Mouse (Mus musculus) E14TG2a.4 (cell line): ENCODE measurements around the gene Dok4.

Experiments
- H3K27me3 ChIP-seq: 2 replicates; pipeline ENCODE4 v1.6.1; 2014; ENCODE audit warnings: low read length, control low read depth; ENCODE audit not compliant: insufficient read depth
- H3K36me3 ChIP-seq: 2 replicates; pipeline ENCODE4 v1.6.1; 2014; ENCODE audit warnings: low read length, control low read depth; ENCODE audit not compliant: insufficient read depth
- H3K4me1 ChIP-seq: replicated peaks from 2 replicates; pipeline ENCODE4 v1.6.1; 2014; ENCODE audit warnings: low read depth, low read length, control low read depth
- H3K4me3 ChIP-seq: replicated peaks from 2 replicates; pipeline ENCODE4 v1.5.1; 2014; ENCODE audit warnings: mild to moderate bottlenecking, low read length
- H3K9me3 ChIP-seq: 2 replicates; pipeline ENCODE4 v1.6.1; 2014; ENCODE audit warnings: low read length, control low read depth
- CTCF ChIP-seq: conservative IDR thresholded peaks from 2 replicates; pipeline ENCODE4 v1.5.1; 2014; ENCODE audit warnings: low read length
- NANOG ChIP-seq: IDR thresholded peaks from 2 replicates; pipeline ENCODE4 v1.6.1; 2014; ENCODE audit warnings: borderline replicate concordance, low read length, mixed read lengths
- POU5F1 ChIP-seq: IDR thresholded peaks from 2 replicates; pipeline ENCODE4 v1.6.1; 2014; ENCODE audit warnings: low read length, borderline replicate concordance

Gene Dok4

GRCm38 (mm10) chr8:94916311-94916959 lies 40.3 kb upstream of the Dok4 start:
- TF ChIP-seq NANOG (no peak), POU5F1 (no peak), CTCF (no peak)
- H3K36me3 ChIP-seq: peaks cover 14% of the 10 kb centered on the region
- H3K4me3 ChIP-seq: peak overlapping the region; percentile 95
- no peaks in the 10 kb centered on the region for H3K9me3 ChIP-seq
- peaks cover 46% of the 10 kb centered on the region for H3K27me3 ChIP-seq
- peaks cover 80% of the 10 kb centered on the region for H3K4me1 ChIP-seq

GRCm38 (mm10) chr8:94914701-94915101 lies 38.6 kb upstream of the Dok4 start:
- no peak overlapping the region for H3K4me3 ChIP-seq
- H3K9me3 ChIP-seq: no peaks in the 10 kb centered on the region
- TF ChIP-seq NANOG (no peak), POU5F1 (no peak), CTCF (no peak)
- H3K27me3 ChIP-seq: peaks cover 48% of the 10 kb centered on the region
- peaks cover 30% of the 10 kb centered on the region for H3K36me3 ChIP-seq
- H3K4me1 ChIP-seq: peaks cover 68% of the 10 kb centered on the region

GRCm38 (mm10) chr8:94914256-94914655 lies 38.1 kb upstream of the Dok4 start:
- Histone ChIP-seq H3K9me3 (no peaks in the 10 kb centered on the region), H3K4me1 (peaks cover 66% of the 10 kb centered on the region), H3K27me3 (peaks cover 48% of the 10 kb centered on the region), H3K4me3 (no peak overlapping the region), H3K36me3 (peaks cover 35% of the 10 kb centered on the region)
- TF ChIP-seq POU5F1 (no peak), CTCF (no peak), NANOG (no peak)

- TF ChIP-seq CTCF: no peak
- TF ChIP-seq POU5F1: no peak
- no peak for TF ChIP-seq NANOG
- peaks cover 65% of the 10 kb centered on the region for H3K4me1 ChIP-seq
- peaks cover 48% of the 10 kb centered on the region for H3K27me3 ChIP-seq
These were observed 37.0 kb upstream of the Dok4 start for GRCm38 (mm10) chr8:94913061-94913660.

GRCm38 (mm10) chr8:94908847-94909246 lies 32.7 kb upstream of the Dok4 start:
- H3K27me3 ChIP-seq: peaks cover 22% of the 10 kb centered on the region
- H3K36me3 ChIP-seq: peaks cover 86% of the 10 kb centered on the region
- no peak for TF ChIP-seq POU5F1
- no peak for TF ChIP-seq NANOG
- peak; percentile 74 for TF ChIP-seq CTCF
- peaks cover 63% of the 10 kb centered on the region for H3K4me1 ChIP-seq
- no peaks in the 10 kb centered on the region for H3K9me3 ChIP-seq
- no peak overlapping the region for H3K4me3 ChIP-seq

More at GRCm38 (mm10) chr8:94913061-94913660, 37.0 kb upstream of the Dok4 start:
- Histone ChIP-seq H3K9me3 (no peaks in the 10 kb centered on the region), H3K4me3 (peak overlapping the region; percentile 80), H3K36me3 (peaks cover 45% of the 10 kb centered on the region)

GRCm38 (mm10) chr8:94907591-94908300 lies 31.6 kb upstream of the Dok4 start:
- Histone ChIP-seq H3K4me1 (peaks cover 69% of the 10 kb centered on the region), H3K27me3 (peaks cover 15% of the 10 kb centered on the region), H3K36me3 (peaks cover 93% of the 10 kb centered on the region), H3K4me3 (no peak overlapping the region), H3K9me3 (no peaks in the 10 kb centered on the region)
- TF ChIP-seq CTCF (no peak), POU5F1 (no peak), NANOG (no peak)

- Histone ChIP-seq H3K4me1 (peaks cover 82% of the 10 kb centered on the region), H3K27me3 (no peaks in the 10 kb centered on the region), H3K4me3 (no peak overlapping the region), H3K9me3 (no peaks in the 10 kb centered on the region), H3K36me3 (peaks cover 68% of the 10 kb centered on the region)
- TF ChIP-seq CTCF (no peak), NANOG (no peak), POU5F1 (no peak)
These were observed 28.5 kb upstream of the Dok4 start for GRCm38 (mm10) chr8:94904450-94905175.

GRCm38 (mm10) chr8:94903709-94904108 lies 27.6 kb upstream of the Dok4 start:
- H3K36me3 ChIP-seq: peaks cover 60% of the 10 kb centered on the region
- H3K9me3 ChIP-seq: no peaks in the 10 kb centered on the region
- no peaks in the 10 kb centered on the region for H3K27me3 ChIP-seq
- H3K4me3 ChIP-seq: 0 out of 2 replicates have a peak overlapping the region, but pooled peaks have one; percentile 29
- H3K4me1 ChIP-seq: peaks cover 84% of the 10 kb centered on the region
- TF ChIP-seq NANOG (no peak), CTCF (no peak), POU5F1 (no peak)
